Mouse (Mus musculus): ENCODE data around the gene Abca3. TPM values are rescaled to one million over a fixed set of nuclear protein-coding genes. Genes with fewer than 3 reads are reported as not detected.

The Abca3 gene
- polyA plus RNA-seq, 1 experiment from 2014 or later: 14.5 TPM

DNA sequence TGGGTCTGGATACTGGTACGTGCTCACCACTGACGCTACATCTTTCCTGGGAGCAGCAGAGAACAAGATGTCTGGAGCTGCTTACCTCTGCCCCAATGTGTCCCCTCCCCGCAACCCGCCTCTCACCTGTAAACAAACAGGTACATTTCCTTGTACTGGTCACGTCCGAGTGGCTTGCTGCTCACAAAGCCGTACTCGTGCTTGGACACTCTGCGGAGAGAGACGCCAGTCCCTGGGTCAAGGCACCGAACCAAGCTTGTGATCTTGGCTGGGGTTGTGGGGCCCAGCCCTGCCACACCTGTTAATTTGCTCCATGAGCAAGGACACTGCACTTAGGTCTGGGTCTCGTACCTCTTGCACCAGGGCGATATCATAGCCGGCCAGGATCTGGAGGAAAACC lies 90.4 kb downstream of the Abca3 start:
- H3K9me3 ChIP-seq (replicated peaks; ENCODE audit: control insufficient read depth, low read length): no peaks in the 10 kb centered on the region
- DNase-seq (ENCODE audit: low spot score) (no peak), ATAC-seq (no peak)
- H3K27me3 ChIP-seq (replicated peaks; ENCODE audit: control insufficient read depth, insufficient read depth, low read length): no peaks in the 10 kb centered on the region
- H3K27ac ChIP-seq (ENCODE audit: low read depth, low read length): no peak overlapping the region
- no peak overlapping the region for H3K4me3 ChIP-seq (ENCODE audit: low read depth, low read length)
- no peak overlapping the region for H3K4me2 ChIP-seq (ENCODE audit: low read length)
- no peak overlapping the region for H3K9ac ChIP-seq (ENCODE audit: low read length)
- peaks cover 98% of the 10 kb centered on the region for H3K36me3 ChIP-seq (ENCODE audit: control insufficient read depth, insufficient read depth, low read length)
- no peaks in the 10 kb centered on the region for H3K4me1 ChIP-seq (ENCODE audit: control insufficient read depth, insufficient read depth, low read length)
- 91% methylated on average over 14 of the region's 14 CpGs for WGBS

DNA sequence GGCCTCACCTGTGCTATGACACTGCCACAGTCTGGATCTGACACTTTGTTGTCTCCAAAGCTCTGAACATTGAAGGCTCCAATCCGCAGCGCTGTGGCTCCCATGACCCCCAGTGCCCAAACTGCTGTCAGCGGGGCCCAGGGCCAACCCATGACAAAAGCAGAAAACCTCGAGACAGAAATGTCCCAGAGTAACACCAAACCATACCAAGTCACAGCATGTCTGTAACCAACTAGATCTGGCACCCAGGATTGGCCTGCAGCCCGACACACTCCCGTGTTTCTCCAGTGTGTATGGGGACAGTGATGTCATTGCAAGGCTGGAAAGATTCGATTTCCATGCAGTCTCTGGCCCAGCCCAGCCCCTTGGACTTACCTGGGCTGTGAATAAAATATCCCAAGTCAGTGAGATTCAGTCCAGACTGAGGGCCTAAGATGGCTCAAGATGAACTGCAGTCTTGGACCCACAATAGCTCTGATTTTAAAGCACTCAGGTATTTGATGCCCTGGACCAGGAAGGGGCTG lies 90.9 kb downstream of the Abca3 start, which contains the start of gene Dnase1l2:
Dnase1l2 (minus strand) TSS at position 474 of the 524 bp plus-strand sequence.
- no peaks in the 10 kb centered on the region for H3K9me3 ChIP-seq (replicated peaks; ENCODE audit: control insufficient read depth, low read length)
- H3K4me1 ChIP-seq (ENCODE audit: control insufficient read depth, insufficient read depth, low read length): no peaks in the 10 kb centered on the region
- H3K27ac ChIP-seq (ENCODE audit: low read depth, low read length): no peak within 1 kb of the TSS
- H3K9ac ChIP-seq (ENCODE audit: low read length): no peak within 1 kb of the TSS
- peaks cover 99% of the 10 kb centered on the region for H3K36me3 ChIP-seq (ENCODE audit: control insufficient read depth, insufficient read depth, low read length)
- ATAC-seq (no peak), DNase-seq (ENCODE audit: low spot score) (no peak)
- no peaks in the 10 kb centered on the region for H3K27me3 ChIP-seq (replicated peaks; ENCODE audit: control insufficient read depth, insufficient read depth, low read length)
- no peak within 1 kb of the TSS for H3K4me2 ChIP-seq (ENCODE audit: low read length)
- WGBS: 79% methylated on average over 7 of the region's 7 CpGs
- no peak within 1 kb of the TSS for H3K4me3 ChIP-seq (ENCODE audit: low read depth, low read length)

DNA sequence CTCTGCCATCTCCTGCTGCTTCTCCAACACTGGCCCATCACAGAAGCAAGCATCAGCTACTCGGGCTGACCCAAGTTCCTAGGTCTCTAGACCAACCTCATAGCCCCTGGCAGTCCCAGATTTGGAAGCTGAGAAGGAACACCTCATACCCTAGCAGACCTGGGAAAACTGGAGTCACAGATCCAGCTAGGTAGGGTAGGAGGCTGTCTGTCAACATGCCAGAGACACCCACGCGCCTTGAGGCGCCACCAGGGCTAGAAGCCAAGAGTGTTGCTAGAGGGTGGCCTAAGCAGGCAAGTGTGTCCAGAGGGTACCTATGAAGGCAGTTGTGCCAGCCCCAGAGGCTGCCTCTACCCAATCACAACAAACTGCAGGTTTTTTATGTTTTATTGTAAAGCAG lies 91.7 kb downstream of the Abca3 start:
- Histone ChIP-seq H3K4me1 (ENCODE audit: control insufficient read depth, insufficient read depth, low read length) (no peaks in the 10 kb centered on the region), H3K4me3 (ENCODE audit: low read depth, low read length) (no peak overlapping the region), H3K27me3 (replicated peaks; ENCODE audit: control insufficient read depth, insufficient read depth, low read length) (no peaks in the 10 kb centered on the region), H3K27ac (ENCODE audit: low read depth, low read length) (no peak overlapping the region), H3K9me3 (replicated peaks; ENCODE audit: control insufficient read depth, low read length) (no peaks in the 10 kb centered on the region), H3K36me3 (ENCODE audit: control insufficient read depth, insufficient read depth, low read length) (peaks cover 99% of the 10 kb centered on the region), H3K4me2 (ENCODE audit: low read length) (no peak overlapping the region), H3K9ac (ENCODE audit: low read length) (no peak overlapping the region)
- DNase-seq (ENCODE audit: low spot score): no peak
- WGBS: 89% methylated on average over 4 of the region's 4 CpGs
- ATAC-seq: no peak

DNA sequence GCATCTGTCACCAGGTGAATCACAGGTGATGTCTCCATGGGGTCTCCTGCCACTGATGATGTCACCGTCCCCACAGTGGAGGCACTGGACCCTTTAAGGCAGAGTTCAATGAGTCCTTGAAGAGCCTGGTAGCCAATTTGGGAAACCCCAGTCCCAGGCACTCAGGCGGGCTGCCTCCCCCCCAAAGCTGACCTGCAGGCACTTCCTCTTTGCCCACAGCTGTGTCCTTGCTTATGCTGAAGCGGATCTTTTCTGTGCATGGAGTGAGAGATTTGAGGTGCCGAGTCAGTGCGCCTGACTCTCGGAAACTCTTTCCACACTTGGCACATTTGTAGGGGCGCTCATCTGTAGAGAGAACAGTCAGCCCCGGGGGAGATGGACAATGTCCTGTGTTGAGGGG lies 94.8 kb downstream of the Abca3 start:
- Histone ChIP-seq H3K4me1 (ENCODE audit: control insufficient read depth, insufficient read depth, low read length) (no peaks in the 10 kb centered on the region), H3K9me3 (replicated peaks; ENCODE audit: control insufficient read depth, low read length) (no peaks in the 10 kb centered on the region), H3K4me2 (ENCODE audit: low read length) (no peak overlapping the region), H3K27me3 (replicated peaks; ENCODE audit: control insufficient read depth, insufficient read depth, low read length) (no peaks in the 10 kb centered on the region), H3K36me3 (ENCODE audit: control insufficient read depth, insufficient read depth, low read length) (peaks cover 98% of the 10 kb centered on the region), H3K4me3 (ENCODE audit: low read depth, low read length) (no peak overlapping the region), H3K9ac (ENCODE audit: low read length) (no peak overlapping the region), H3K27ac (ENCODE audit: low read depth, low read length) (no peak overlapping the region)
- 95% methylated on average over 8 of the region's 8 CpGs for WGBS
- no peak for ATAC-seq
- DNase-seq (ENCODE audit: low spot score): no peak

DNA sequence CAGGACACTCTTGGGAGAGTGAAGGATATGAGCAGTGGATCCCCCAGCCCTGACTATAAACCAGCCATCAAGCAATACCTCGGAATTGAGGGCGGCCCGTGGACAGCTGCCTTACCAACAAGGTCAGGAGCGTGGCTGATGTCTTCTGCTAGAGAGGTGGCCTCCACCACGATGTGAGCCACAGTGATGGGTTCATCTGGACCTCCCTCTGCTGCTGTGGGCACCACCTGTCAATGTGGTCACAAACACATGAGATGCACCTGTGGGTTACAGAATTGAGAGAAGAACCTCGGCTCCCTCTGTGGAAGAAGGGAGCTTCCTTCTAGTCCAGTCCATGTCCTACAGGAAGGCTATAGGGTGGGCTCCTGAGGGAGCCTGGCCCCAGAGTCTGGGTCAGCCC lies 97.8 kb downstream of the Abca3 start:
- Histone ChIP-seq H3K9ac (ENCODE audit: low read length) (no peak overlapping the region), H3K4me3 (ENCODE audit: low read depth, low read length) (no peak overlapping the region), H3K4me1 (ENCODE audit: control insufficient read depth, insufficient read depth, low read length) (peaks cover 8% of the 10 kb centered on the region), H3K36me3 (ENCODE audit: control insufficient read depth, insufficient read depth, low read length) (peaks cover 70% of the 10 kb centered on the region), H3K27ac (ENCODE audit: low read depth, low read length) (no peak overlapping the region), H3K9me3 (replicated peaks; ENCODE audit: control insufficient read depth, low read length) (no peaks in the 10 kb centered on the region), H3K4me2 (ENCODE audit: low read length) (no peak overlapping the region), H3K27me3 (replicated peaks; ENCODE audit: control insufficient read depth, insufficient read depth, low read length) (no peaks in the 10 kb centered on the region)
- ATAC-seq: no peak
- WGBS: 87% methylated on average over 6 of the region's 6 CpGs
- DNase-seq (ENCODE audit: low spot score): no peak

DNA sequence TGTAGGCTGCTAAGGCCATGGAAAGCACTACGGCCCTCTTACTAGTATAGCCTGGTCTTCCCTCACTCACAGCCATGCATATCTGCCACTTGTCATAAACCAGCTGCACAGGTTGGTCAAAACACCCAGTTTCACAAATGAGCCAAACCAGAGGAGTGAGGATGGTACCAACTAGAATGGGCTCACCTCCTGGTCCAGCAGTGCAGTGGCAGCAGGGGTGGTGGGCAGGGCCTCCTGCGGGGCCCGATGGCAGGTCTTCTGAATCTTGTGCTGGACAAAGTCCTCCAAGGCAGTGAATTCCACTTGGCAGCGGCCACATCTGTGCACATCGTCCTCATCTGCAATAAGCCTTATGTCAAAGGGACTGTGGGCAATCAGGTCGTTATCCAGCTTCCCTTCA lies 99.5 kb downstream of the Abca3 start:
- WGBS: 97% methylated on average over 6 of the region's 6 CpGs
- Histone ChIP-seq H3K4me2 (ENCODE audit: low read length) (no peak overlapping the region), H3K27ac (ENCODE audit: low read depth, low read length) (no peak overlapping the region), H3K9me3 (replicated peaks; ENCODE audit: control insufficient read depth, low read length) (no peaks in the 10 kb centered on the region), H3K4me1 (ENCODE audit: control insufficient read depth, insufficient read depth, low read length) (peaks cover 8% of the 10 kb centered on the region), H3K27me3 (replicated peaks; ENCODE audit: control insufficient read depth, insufficient read depth, low read length) (no peaks in the 10 kb centered on the region), H3K36me3 (ENCODE audit: control insufficient read depth, insufficient read depth, low read length) (peaks cover 53% of the 10 kb centered on the region), H3K4me3 (ENCODE audit: low read depth, low read length) (no peak overlapping the region), H3K9ac (ENCODE audit: low read length) (no peak overlapping the region)
- no peak for ATAC-seq
- no peak for DNase-seq (ENCODE audit: low spot score)

DNA sequence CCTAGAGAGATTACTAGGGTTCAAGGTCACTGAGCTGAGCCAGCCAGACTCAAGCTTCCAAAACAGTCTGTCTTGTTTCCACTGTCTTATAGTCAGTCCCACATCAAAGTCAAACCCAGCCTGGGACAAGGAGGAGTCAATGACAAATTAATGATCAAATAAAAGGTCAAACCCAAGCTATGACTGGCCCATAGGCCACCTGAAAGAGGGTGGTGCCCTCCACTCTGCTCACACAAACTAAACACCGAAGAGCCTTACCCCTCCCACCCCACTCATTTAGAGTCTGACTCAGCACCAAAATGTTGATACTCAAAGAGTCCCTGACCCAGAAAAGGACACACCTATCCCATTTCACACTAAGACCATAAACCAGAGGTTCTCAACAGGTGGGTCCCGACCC lies 101.6 kb downstream of the Abca3 start:
- no peak overlapping the region for H3K27ac ChIP-seq (ENCODE audit: low read depth, low read length)
- no peak for ATAC-seq
- no peak overlapping the region for H3K4me3 ChIP-seq (ENCODE audit: low read depth, low read length)
- no peaks in the 10 kb centered on the region for H3K9me3 ChIP-seq (replicated peaks; ENCODE audit: control insufficient read depth, low read length)
- DNase-seq (ENCODE audit: low spot score): no peak
- H3K9ac ChIP-seq (ENCODE audit: low read length): no peak overlapping the region
- H3K4me1 ChIP-seq (ENCODE audit: control insufficient read depth, insufficient read depth, low read length): peaks cover 8% of the 10 kb centered on the region
- WGBS: 92% methylated on average over 2 of the region's 2 CpGs
- peak overlapping the region; percentile 82 for H3K4me2 ChIP-seq (ENCODE audit: low read length)
- no peaks in the 10 kb centered on the region for H3K27me3 ChIP-seq (replicated peaks; ENCODE audit: control insufficient read depth, insufficient read depth, low read length)
- H3K36me3 ChIP-seq (ENCODE audit: control insufficient read depth, insufficient read depth, low read length): peaks cover 32% of the 10 kb centered on the region

DNA sequence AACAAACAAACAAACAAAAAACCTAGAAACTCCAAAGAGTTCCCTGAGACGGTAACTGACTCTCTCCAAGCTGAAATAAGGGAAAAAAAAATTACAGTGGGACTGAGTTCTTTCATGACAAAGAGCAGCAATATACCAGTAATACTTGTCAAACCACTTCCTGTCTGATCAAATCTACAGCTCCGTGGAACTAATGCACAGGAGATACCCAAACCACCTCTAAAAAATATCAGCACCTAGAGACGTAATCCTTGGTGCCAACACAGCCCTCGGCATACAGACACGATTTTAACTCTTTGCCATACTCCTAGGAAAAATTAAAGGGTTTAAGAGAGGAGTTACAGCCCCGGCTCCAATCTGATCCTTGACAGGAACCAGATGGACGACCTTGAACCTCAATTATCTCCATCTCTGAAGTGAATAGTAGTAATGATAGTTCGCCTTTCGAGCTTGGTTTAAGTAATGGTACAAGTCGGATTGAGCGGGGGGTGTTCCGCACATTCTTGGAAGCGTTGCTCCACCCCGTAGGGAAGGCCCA lies 102.5 kb downstream of the Abca3 start:
- Histone ChIP-seq H3K4me1 (ENCODE audit: control insufficient read depth, insufficient read depth, low read length) (peaks cover 8% of the 10 kb centered on the region), H3K36me3 (ENCODE audit: control insufficient read depth, insufficient read depth, low read length) (peaks cover 23% of the 10 kb centered on the region), H3K9ac (ENCODE audit: low read length) (peak overlapping the region; percentile 91), H3K27me3 (replicated peaks; ENCODE audit: control insufficient read depth, insufficient read depth, low read length) (no peaks in the 10 kb centered on the region), H3K4me3 (ENCODE audit: low read depth, low read length) (peak overlapping the region; percentile 87), H3K4me2 (ENCODE audit: low read length) (peak overlapping the region; percentile 82), H3K9me3 (replicated peaks; ENCODE audit: control insufficient read depth, low read length) (no peaks in the 10 kb centered on the region), H3K27ac (ENCODE audit: low read depth, low read length) (peak overlapping the region; percentile 88)
- no peak for DNase-seq (ENCODE audit: low spot score)
- ATAC-seq: no peak
- WGBS: 11% methylated on average over 14 of the region's 14 CpGs

DNA sequence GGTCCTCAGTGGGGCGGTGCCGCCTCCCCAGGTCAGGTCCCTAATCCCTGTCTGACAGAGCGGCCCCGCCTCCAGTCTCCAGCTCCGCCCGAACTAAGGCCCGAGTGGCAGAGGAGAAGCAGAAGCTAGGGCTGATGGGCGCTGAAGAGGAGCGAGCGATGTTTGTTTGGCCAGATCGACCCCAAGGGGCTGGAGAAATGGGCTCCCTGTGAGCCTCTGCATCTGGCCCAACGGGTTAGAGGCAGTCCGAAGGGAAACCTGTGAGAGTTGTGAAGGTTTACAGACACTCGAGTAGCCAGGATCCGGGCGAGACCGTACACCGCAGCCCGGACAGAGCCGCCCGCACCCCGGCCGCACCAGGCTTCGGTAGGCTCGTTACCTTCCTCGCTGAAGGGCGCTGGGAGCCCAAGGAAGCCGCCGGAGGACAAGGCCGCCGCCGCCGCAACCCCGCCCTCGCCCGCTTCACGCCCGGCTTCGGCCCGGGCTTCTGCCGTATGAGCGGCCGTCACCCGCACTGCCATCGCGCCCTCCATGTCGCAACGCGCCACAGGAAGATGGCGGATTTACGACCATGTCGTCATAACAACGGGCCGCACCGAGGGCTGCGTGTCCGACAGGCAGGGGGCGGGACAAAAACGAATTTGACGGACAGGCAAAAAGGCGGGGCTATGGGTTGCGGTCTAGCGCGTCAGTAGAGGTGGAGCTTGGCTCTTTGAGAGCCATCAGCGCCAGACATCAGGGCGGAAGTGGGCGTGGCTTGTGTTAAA lies 103.2 kb downstream of the Abca3 start:
- Histone ChIP-seq H3K27ac (ENCODE audit: low read depth, low read length) (peak overlapping the region; percentile 88), H3K4me1 (ENCODE audit: control insufficient read depth, insufficient read depth, low read length) (peaks cover 8% of the 10 kb centered on the region), H3K4me2 (ENCODE audit: low read length) (peak overlapping the region; percentile 82), H3K9me3 (replicated peaks; ENCODE audit: control insufficient read depth, low read length) (no peaks in the 10 kb centered on the region), H3K36me3 (ENCODE audit: control insufficient read depth, insufficient read depth, low read length) (peaks cover 16% of the 10 kb centered on the region), H3K4me3 (ENCODE audit: low read depth, low read length) (peak overlapping the region; percentile 87), H3K9ac (ENCODE audit: low read length) (peak overlapping the region; percentile 91), H3K27me3 (replicated peaks; ENCODE audit: control insufficient read depth, insufficient read depth, low read length) (no peaks in the 10 kb centered on the region)
- under 1% methylated on average over 67 of the region's 67 CpGs for WGBS
- ATAC-seq: peak; percentile 95
- peak; percentile 100 for DNase-seq (ENCODE audit: low spot score)

All from forebrain, embryonic 14.5 days (tissue).